Mouse (Mus musculus) adrenal gland, adult 8-10 months (tissue): ENCODE results near the gene Pknox1. TPM values are rescaled to one million over a fixed set of nuclear protein-coding genes. Genes with fewer than 3 reads are reported as not detected.

Experiments used
- DNase-seq: peaks from one replicate; pipeline ENCODE4 v3.0.0; 2022
- microRNA-seq, 2 experiments: library from miRNA; unstranded; fragments of <30 nt; microRNA quantifications; one replicate each; pipeline ENCODE4 v1.2.0; 2022
- total RNA-seq, 4 experiments: library from RNA; stranded (reverse); gene quantifications; 2 replicates each; pipeline ENCODE4 v1.2.4; 2022

Gene Pknox1
- total RNA-seq, 4 experiments from 2014 or later: 20.6 to 28.1 (median 24.2) TPM

GRCm38 (mm10) chr17:31652152-31652551 is 87.6 kb downstream of the Pknox1 start:
- DNase-seq: no peak

GRCm38 (mm10) chr17:31653277-31653676 is 88.7 kb downstream of the Pknox1 start:
- DNase-seq: no peak

- no peak for DNase-seq
Measured at GRCm38 (mm10) chr17:31655366-31655765, 90.8 kb downstream of the Pknox1 start.

- no peak for DNase-seq
Measured at GRCm38 (mm10) chr17:31656682-31657081, 92.1 kb downstream of the Pknox1 start.

Small RNAs within 50 kb of the gene (microRNA-seq; reads per million reads assigned to microRNA genes)
- 0 to 0.34 reads per million in 2 experiments for gene Gm24970

Other genes with a start within 250 kb of the Pknox1 start
- gene Pde9a, start 178.5 kb upstream of the Pknox1 start, total RNA-seq: 1 to 10 TPM; 3.0 to 7.7 (median 5.2) TPM
- gene Wdr4, start 44.8 kb upstream of the Pknox1 start, total RNA-seq: 10 to 100 TPM; 21.5 to 30.9 (median 26.1) TPM
- gene Ndufv3, start 44.6 kb upstream of the Pknox1 start, total RNA-seq: 100 to 1,000 TPM; 254 to 452 (median 371) TPM
- gene Cbs, start 72.5 kb downstream of the Pknox1 start, total RNA-seq: 1 to 10 TPM; 2.6 to 5.3 (median 3.9) TPM
- 100 to 1,000 TPM; 128 to 156 (median 143) TPM for gene U2af1, start 94.2 kb downstream of the Pknox1 start, total RNA-seq
- gene Cryaa, start 113.1 kb downstream of the Pknox1 start, total RNA-seq: not detected